Mouse (Mus musculus): ENCODE results near the gene Cmip.

Cmip gene

DNA sequence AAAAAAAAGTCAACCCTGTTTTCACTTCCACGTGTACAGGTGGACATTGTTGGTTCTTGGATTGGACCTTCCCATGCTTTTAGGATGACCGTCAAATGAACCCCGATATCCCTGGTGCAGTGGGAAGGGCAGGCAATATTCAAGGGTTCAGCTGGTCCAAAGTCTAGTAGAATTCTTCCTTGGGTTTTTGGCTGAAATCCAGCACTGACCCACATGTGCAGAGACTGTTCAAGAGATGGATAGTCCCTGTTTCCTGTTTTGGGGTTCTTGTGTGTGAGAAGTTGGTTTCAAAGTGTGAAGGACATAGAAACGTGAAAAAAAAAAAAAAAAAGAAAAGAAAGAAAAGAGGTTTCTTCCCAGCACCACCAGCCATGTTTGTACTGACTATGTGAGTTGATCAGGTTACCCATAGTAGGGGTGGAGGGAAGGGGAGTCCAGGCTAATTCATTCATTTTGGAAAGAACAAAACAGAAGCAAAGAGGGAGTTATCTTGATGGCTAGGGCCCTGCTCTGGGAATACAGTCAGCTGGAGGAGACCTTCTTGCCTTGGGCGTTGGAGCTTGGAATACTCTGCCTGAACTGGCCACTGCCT, 243.5 kb downstream of the Cmip start:
- TF ChIP-seq GATA4 (IDR thresholded peaks at IDR 0.05; ENCODE audit: insufficient replicate concordance, low read length): no peak

DNA sequence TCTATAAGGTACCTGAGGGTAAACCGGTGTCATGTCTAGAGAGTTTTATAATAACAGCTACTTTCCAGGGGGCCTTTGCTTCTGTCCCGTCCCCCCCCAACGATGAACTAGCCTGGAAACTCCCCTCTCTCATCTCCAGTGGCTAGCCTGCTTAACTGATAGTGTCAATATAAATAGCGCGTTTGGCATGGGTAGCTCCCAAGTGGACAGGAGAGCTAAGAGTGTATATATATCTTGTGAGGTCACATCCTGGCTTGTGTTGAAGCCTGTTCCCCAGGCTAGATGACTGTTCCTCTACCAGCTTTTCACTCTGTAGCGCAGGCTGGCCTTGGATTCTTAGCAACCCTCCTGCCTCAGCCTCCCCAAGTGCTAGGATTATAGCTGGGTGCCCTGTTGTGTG, 244.5 kb downstream of the Cmip start:
- no peak for TF ChIP-seq GATA4 (IDR thresholded peaks at IDR 0.05; ENCODE audit: insufficient replicate concordance, low read length)

DNA sequence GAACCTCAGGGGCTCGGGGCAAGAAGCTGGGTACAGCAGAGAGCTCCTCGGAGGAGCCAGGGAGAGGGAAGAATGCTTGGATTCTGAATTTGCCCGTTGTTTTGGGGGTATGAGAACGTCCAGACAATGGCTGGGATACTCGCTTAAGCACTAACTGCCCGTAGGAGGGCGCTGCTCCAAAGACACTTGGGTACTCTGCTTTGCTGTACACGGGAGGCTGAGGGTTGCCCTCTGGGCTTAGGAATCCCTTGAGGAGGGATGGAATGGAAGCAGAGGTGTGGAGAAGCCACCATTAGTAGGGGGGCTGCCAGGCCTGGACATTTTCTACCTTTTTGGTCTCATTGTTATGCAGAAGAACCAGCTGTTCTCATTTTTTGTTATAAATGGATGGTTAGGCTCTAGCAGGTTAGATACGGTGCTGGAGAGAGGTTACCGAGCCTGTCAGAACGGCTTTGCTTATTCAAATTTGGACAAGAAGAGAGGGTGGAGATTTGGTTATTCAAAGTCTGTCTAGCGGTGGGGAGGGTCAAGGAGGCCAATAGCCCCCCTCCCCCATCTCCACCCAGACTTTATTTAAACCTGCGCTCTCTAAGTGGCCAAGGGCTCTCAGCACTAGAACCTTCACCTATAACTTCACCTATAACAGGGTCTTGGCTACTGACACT, 246.7 kb downstream of the Cmip start:
- no peak for TF ChIP-seq GATA4 (IDR thresholded peaks at IDR 0.05; ENCODE audit: insufficient replicate concordance, low read length)

DNA sequence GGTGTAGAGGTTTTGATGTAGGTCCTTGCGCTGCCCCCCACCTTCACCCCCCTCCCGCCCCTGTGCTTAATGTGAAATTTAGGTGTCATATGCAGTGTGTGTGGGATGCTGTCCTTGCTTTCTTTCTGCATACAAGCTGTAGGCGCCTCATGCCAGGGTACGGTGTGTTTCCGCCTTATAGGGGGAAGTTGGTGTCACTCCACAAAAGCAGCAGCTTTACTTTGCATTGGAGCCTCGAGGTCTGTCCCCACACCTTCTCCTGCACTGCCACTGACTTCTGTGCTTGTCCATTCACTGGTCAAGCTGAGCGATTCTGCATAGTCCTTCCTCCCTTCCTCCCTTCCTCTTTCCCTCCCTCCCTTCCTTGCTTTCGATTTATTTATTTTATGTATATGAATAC, 250.8 kb downstream of the Cmip start:
- TF ChIP-seq GATA4 (IDR thresholded peaks at IDR 0.05; ENCODE audit: insufficient replicate concordance, low read length): no peak
